Mouse (Mus musculus) hindbrain, embryonic 11.5 days (tissue): ENCODE measurements around the gene Racgap1. TPM values are rescaled to one million over a fixed set of nuclear protein-coding genes. Genes with fewer than 3 reads are reported as not detected.

Experiments used
- ATAC-seq: fragments of 200-750 bp; cut with Nextera tagmentation; 2 replicates; pipeline ENCODE4 v1.8.0; 2017; ENCODE audit warnings: mild to moderate bottlenecking, moderate TSS enrichment, moderate library complexity; ENCODE audit not compliant: low FRiP score
- DNase-seq: peaks from one replicate; pipeline ENCODE4 v3.0.0-alpha.2; 2015; ENCODE audit warnings: low spot score
- H3K27ac ChIP-seq: fragments of 300-500 bp; sonication (generic); 2 replicates; pipeline ENCODE4 v1.5.1; 2014; ENCODE audit warnings: mild to moderate bottlenecking, low read depth, low read length
- H3K27me3 ChIP-seq: fragments of 300-500 bp; sonication (generic); 2 replicates; pipeline ENCODE4 v1.6.1; 2014; ENCODE audit warnings: mild to moderate bottlenecking, low read length, moderate library complexity, mixed read lengths; ENCODE audit not compliant: control insufficient read depth, insufficient read depth
- H3K36me3 ChIP-seq: fragments of 300-500 bp; sonication (generic); 2 replicates; pipeline ENCODE4 v1.6.1; 2014; ENCODE audit warnings: mild to moderate bottlenecking, low read length, moderate library complexity, mixed read lengths; ENCODE audit not compliant: control insufficient read depth, insufficient read depth
- H3K4me1 ChIP-seq: fragments of 300-500 bp; sonication (generic); replicated peaks from 2 replicates; pipeline ENCODE4 v1.6.1; 2014; ENCODE audit warnings: low read length, mixed read lengths; ENCODE audit not compliant: control insufficient read depth, insufficient read depth
- H3K4me2 ChIP-seq: fragments of 300-500 bp; sonication (generic); replicated peaks from 2 replicates; pipeline ENCODE4 v1.6.1; 2014; ENCODE audit warnings: mild to moderate bottlenecking, low read depth, low read length
- H3K4me3 ChIP-seq: fragments of 300-500 bp; sonication (generic); 2 replicates; pipeline ENCODE4 v1.5.1; 2014; ENCODE audit warnings: low read depth, low read length
- H3K9ac ChIP-seq: fragments of 300-500 bp; sonication (generic); 2 replicates; pipeline ENCODE4 v1.6.1; 2014; ENCODE audit warnings: low read depth, low read length
- H3K9me3 ChIP-seq: fragments of 300-500 bp; sonication (generic); 2 replicates; pipeline ENCODE4 v1.6.1; 2016; ENCODE audit warnings: low read length; ENCODE audit not compliant: control insufficient read depth
- WGBS: fragments of 180-500 bp; shearing (Covaris S2); extraction: QIAGEN DNeasy Blood & Tissue Kit; methylation state at CpG from one replicate; pipeline ENCODE4 v1.1.7; 2014; 5-methylcytosine and 5-hydroxymethylcytosine counted together
- polyA plus RNA-seq: library from polyadenylated mRNA; unstranded; fragments of >200 nt; fragmentation: Nextera tagmentation; extraction: Ambion mirVana; gene quantifications from 2 replicates; pipeline ENCODE4 v1.2.1, GENCODE M21; 2014

Racgap1 gene
- polyA plus RNA-seq: 161 and 202 TPM in 2 replicates

DNA sequence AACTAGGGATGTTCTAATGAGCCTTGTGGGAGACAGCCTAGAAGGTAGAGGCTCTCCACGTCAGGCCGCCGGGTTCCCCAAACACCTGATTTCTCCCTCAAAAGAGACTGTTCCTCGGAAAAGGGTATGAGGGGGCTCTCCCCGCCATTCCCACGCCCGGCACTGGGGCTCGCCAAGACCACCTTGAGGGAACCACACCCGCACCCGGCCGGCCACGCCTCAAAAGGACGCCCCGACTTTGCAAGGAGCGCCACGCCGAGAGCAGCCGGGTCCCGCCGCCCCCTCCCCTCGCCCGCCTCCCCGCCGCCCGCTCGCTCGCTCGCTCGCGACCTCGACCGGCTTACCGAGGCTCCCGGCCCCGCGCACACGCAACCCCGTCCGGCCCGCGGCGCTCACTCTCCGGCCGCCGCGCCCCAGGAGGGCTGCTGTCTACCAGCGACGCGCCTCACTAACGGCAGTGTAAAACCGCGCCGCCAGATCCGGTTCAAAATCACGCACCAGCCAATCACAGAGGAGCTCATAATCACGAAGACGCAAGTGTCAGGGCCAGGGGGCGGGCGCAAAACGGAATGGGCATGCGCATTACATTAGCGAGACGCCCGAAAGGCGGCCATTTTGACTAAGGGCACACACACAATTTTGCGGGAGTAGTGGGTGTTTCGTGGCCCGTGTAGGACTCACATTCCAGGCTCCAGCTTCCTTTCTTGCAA is at the start of gene Racgap1:
Gene Racgap1, minus strand, starts transcription at position 494 of the 710 bp plus-strand sequence.
- H3K36me3 ChIP-seq: no peaks in the 10 kb centered on the region
- H3K9me3 ChIP-seq: no peaks in the 10 kb centered on the region
- peak within 1 kb of the TSS; percentile 89 for H3K4me3 ChIP-seq
- H3K9ac ChIP-seq: peak within 1 kb of the TSS; percentile 85
- peaks cover 17% of the 10 kb centered on the region for H3K4me1 ChIP-seq
- H3K27ac ChIP-seq: no peak within 1 kb of the TSS
- under 1% methylated on average over 52 of the region's 68 CpGs for WGBS
- H3K4me2 ChIP-seq: peak within 1 kb of the TSS; percentile 57
- DNase-seq (peak; percentile 99), ATAC-seq (peak; percentile 91)
- peaks cover 14% of the 10 kb centered on the region for H3K27me3 ChIP-seq

DNA sequence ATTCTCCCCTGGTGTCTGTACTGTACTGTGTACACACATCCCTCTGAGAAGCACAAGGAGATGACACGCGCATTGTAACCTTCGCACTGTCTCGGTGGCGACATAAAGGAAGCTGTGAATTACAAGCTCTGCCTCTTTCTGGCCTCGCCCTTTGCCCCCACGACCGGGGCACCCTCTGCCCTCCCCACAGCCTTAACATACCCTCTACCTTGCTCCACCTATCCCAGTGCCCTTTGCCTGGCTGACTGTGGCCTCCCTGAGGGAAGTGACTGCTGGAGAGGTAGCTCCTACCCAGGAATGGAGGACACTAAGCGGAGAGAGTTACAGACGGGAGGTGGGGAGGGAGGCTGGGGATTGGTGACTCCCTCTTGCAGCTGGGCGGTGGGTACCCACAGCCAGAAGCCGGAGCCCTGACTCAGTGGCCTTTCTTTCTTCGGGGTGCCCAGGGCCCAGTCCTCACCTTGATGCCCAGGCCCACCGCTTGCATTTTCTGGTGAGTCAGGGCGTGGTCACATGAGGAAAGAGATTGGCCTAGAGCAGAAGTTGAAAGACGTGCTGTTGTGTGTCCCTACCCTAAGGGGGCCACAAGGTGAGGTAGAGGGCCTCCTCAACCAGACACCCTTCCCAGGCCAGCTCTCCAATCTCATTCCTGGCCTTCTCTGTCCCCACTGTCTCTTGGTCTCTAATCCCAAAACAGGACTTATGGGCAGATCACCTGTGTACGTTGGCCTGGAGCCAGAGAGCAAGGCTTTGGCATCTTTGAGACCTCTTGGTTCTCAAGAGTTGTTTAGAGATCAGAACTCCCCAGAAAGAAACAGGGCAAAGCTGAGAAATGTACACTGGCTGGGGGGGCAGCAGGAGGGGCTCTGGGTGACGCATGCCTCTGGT is 49.0 kb upstream of the Racgap1 start:
- no peak for DNase-seq
- Histone ChIP-seq H3K9me3 (no peaks in the 10 kb centered on the region), H3K27ac (no peak overlapping the region), H3K4me1 (peaks cover 18% of the 10 kb centered on the region), H3K36me3 (no peaks in the 10 kb centered on the region), H3K27me3 (no peaks in the 10 kb centered on the region), H3K4me3 (no peak overlapping the region), H3K9ac (no peak overlapping the region), H3K4me2 (no peak overlapping the region)
- ATAC-seq: no peak
- WGBS: 90% methylated on average over 18 of the region's 18 CpGs

DNA sequence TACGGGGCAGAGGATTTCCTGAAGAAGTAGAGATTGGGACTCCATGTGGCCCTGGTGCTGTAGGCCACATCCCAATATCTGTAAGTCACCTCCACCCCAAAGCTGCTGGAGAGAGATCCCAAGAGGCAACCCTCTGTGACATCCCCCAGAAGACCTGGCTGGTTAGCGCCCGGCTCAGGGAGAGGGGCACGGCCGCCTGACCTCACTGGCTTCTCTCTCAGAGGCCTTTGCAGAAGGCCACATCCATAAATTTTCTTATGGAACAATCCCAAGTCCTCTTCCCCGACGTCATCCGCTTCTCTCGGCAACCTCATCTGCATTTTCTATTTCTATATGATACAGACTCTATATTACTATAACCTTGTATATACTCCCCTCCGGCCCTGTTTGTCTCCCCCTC is 48.3 kb upstream of the Racgap1 start:
- ATAC-seq (no peak), DNase-seq (no peak)
- Histone ChIP-seq H3K36me3 (no peaks in the 10 kb centered on the region), H3K4me3 (no peak overlapping the region), H3K4me1 (peaks cover 15% of the 10 kb centered on the region), H3K4me2 (no peak overlapping the region), H3K27ac (no peak overlapping the region), H3K9me3 (no peaks in the 10 kb centered on the region), H3K27me3 (no peaks in the 10 kb centered on the region), H3K9ac (no peak overlapping the region)
- 91% methylated on average over 10 of the region's 10 CpGs for WGBS

DNA sequence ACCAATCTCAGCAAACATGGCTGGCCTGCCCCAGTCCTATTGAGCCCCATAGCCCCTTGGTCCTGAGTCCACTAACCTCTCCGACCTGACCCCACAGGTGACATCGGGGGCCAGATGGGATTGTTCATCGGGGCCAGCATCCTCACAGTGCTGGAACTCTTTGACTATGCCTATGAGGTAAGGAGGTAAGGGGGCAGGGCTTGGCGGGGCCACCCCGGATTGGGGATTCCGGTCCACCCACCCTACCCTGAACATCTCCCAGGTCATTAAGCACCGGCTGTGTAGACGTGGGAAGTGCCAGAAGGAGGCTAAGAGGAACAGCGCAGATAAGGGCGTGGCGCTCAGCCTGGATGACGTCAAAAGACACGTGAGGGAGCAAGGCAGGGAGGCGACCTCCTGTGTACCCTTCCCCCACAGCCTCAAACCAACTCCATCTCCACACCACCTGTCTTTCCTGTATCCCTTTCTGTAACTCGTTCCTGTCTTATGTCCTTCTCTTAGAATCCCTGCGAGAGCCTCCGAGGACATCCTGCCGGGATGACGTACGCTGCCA is 47.2 kb upstream of the Racgap1 start:
- peaks cover 8% of the 10 kb centered on the region for H3K4me1 ChIP-seq
- H3K36me3 ChIP-seq: no peaks in the 10 kb centered on the region
- no peak overlapping the region for H3K4me3 ChIP-seq
- H3K4me2 ChIP-seq: no peak overlapping the region
- 39% methylated on average over 20 of the region's 20 CpGs for WGBS
- ATAC-seq (no peak), DNase-seq (no peak)
- H3K27me3 ChIP-seq: no peaks in the 10 kb centered on the region
- H3K27ac ChIP-seq: no peak overlapping the region
- H3K9me3 ChIP-seq: no peaks in the 10 kb centered on the region
- H3K9ac ChIP-seq: no peak overlapping the region

DNA sequence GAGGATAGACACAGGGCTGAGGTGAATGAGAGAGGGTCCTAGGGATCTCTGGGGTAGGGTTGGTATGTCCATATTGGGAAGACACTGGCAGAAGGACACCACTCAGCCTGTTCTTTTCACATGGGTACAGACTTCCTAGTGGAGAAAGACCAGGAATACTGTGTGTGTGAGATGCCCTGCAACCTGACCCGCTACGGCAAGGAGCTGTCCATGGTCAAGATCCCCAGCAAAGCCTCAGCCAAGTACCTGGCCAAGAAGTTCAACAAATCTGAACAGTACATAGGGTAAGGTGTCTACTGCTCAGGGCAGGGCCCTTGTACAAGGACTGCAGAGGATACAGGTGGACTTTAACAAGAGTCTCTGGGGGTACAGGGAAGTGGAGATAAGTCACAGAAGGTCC is 45.9 kb upstream of the Racgap1 start:
- Histone ChIP-seq H3K9ac (no peak overlapping the region), H3K4me3 (no peak overlapping the region), H3K9me3 (no peaks in the 10 kb centered on the region), H3K27me3 (no peaks in the 10 kb centered on the region), H3K4me1 (0 out of 2 replicates have a peak, but pooled peaks cover under 1% of the 10 kb centered on the region), H3K4me2 (no peak overlapping the region), H3K27ac (no peak overlapping the region), H3K36me3 (no peaks in the 10 kb centered on the region)
- 35% methylated on average over 2 of the region's 2 CpGs for WGBS
- DNase-seq: no peak
- no peak for ATAC-seq

DNA sequence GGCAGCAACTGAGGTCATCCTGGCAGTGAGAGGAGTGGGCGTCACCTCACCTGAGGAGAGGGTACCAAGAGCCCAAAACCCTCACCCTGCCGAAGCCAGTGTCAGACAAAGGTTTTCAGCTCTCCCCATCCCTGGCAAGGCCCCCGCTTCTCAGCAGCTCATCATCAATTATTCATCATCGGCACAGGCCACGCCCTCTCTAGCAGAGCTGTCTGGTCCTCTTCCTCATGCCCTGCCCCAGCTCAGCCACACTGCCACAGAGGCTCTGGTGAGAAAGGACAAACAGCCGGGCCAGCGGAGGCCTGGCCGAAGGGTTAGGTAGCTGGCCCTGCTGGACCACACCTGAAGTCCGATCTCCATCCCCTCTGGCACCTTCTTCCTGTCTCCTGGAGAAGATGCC is 40.5 kb upstream of the Racgap1 start:
- 47% methylated on average over 9 of the region's 9 CpGs for WGBS
- H3K9ac ChIP-seq: peak overlapping the region; percentile 47
- H3K4me2 ChIP-seq: no peak overlapping the region
- peak overlapping the region; percentile 70 for H3K27ac ChIP-seq
- peak; percentile 54 for DNase-seq
- no peaks in the 10 kb centered on the region for H3K9me3 ChIP-seq
- no peaks in the 10 kb centered on the region for H3K36me3 ChIP-seq
- ATAC-seq: peak; percentile 59
- H3K27me3 ChIP-seq: no peaks in the 10 kb centered on the region
- H3K4me1 ChIP-seq: peaks cover 6% of the 10 kb centered on the region; the same call in 1 of the 2 replicates
- H3K4me3 ChIP-seq: no peak overlapping the region

DNA sequence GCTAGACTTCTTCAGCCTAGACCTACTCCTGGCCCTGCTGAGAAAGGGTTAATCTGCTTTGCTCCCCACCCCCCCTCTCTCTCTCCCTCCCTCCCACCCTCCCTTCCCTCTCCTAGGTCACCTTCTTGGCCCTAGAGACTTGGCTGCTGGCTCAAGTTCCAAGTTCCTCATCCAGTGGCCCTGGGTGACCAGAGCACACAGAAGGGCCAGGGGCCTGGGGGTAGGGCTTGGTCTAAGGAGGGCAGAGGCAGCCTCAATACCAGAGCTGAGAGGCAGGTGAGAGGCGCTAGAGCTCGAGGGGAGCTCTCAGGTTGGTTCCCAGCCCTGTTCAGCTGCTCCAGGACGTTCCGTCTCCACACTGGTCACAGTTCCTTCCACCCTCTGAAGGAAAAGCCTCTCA is 39.5 kb upstream of the Racgap1 start:
- no peaks in the 10 kb centered on the region for H3K9me3 ChIP-seq
- DNase-seq (no peak), ATAC-seq (no peak)
- H3K9ac ChIP-seq: no peak overlapping the region
- no peaks in the 10 kb centered on the region for H3K36me3 ChIP-seq
- H3K4me2 ChIP-seq: no peak overlapping the region
- H3K27me3 ChIP-seq: no peaks in the 10 kb centered on the region
- H3K4me1 ChIP-seq: peaks cover 6% of the 10 kb centered on the region; the same call in 1 of the 2 replicates
- H3K4me3 ChIP-seq: no peak overlapping the region
- 22% methylated on average over 4 of the region's 4 CpGs for WGBS
- H3K27ac ChIP-seq: peak overlapping the region; percentile 33; the same call in 1 of the 2 replicates

DNA sequence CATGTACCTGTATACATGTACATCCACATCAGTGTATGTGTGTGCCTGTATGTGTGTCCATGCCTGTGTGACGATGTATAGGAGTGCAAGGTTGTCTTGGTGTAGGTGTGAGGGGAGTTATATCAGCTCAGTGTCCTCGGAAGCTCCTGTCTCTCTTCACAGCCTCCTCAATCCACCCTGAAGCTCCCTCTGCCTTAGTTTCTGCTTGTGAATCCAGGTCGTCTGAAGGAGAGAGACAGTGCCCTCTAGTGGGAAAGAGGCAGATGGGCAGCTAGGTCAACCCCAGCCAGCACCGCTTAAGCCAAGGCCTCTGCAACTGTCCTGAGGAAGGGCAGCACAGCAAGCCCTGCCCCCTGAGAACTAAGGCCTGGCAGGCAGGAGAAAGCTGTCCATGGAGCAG is 37.3 kb upstream of the Racgap1 start:
- WGBS: 8% methylated on average over 4 of the region's 4 CpGs
- H3K4me2 ChIP-seq: no peak overlapping the region
- H3K9me3 ChIP-seq: no peaks in the 10 kb centered on the region

More for the DNA sequence above, 37.3 kb upstream of the Racgap1 start:
- Histone ChIP-seq H3K9ac (no peak overlapping the region), H3K27me3 (no peaks in the 10 kb centered on the region), H3K4me3 (no peak overlapping the region), H3K27ac (no peak overlapping the region), H3K4me1 (peaks cover 6% of the 10 kb centered on the region; the same call in 1 of the 2 replicates), H3K36me3 (no peaks in the 10 kb centered on the region)
- DNase-seq (peak; percentile 81), ATAC-seq (peak; percentile 38; the same call in 1 of the 2 replicates)
